Mouse (Mus musculus) CH12.LX (cell line): Measurements from ENCODE around the gene Cryab. TPM values are rescaled to one million over a fixed set of nuclear protein-coding genes. Genes with fewer than 3 reads are reported as not detected.

Experiments used
- DNase-seq: peaks from one replicate; pipeline ENCODE4 v3.0.0-alpha.2; 2013; ENCODE audit errors: extremely low read depth
- H3K27ac ChIP-seq: 2 replicates; pipeline ENCODE4 v1.5.1; 2012; ENCODE audit warnings: low read depth, mild to moderate bottlenecking, control low read depth, moderate library complexity; ENCODE audit not compliant: insufficient read depth
- H3K27me3 ChIP-seq: replicated peaks from 2 replicates; pipeline ENCODE3; 2012; ENCODE audit warnings: inconsistent platforms
- H3K36me3 ChIP-seq, 2 experiments: replicated peaks in 1 of 2; 2 replicates each; pipeline versions ENCODE3 to v1.6.1; 2012; ENCODE audit warnings: inconsistent platforms in 1 of 2, low read length in 1 of 2, mild to moderate bottlenecking in 1 of 2, mixed read lengths in 1 of 2, moderate library complexity in 1 of 2; ENCODE audit not compliant: control insufficient read depth in 1 of 2, insufficient read depth in 1 of 2
- H3K4me1 ChIP-seq, 2 experiments: 2 replicates each; pipeline ENCODE4 v1.6.1; 2012; ENCODE audit warnings: inconsistent platforms in 1 of 2, moderate library complexity in 1 of 2; ENCODE audit not compliant: insufficient read depth in 2 of 2, control insufficient read depth in 1 of 2
- H3K4me2 ChIP-seq: 2 replicates; pipeline ENCODE4 v1.6.1; 2012; ENCODE audit warnings: low read depth, mild to moderate bottlenecking, control low read depth; ENCODE audit not compliant: poor library complexity, insufficient read depth, severe bottlenecking
- H3K4me3 ChIP-seq, 3 experiments: fragments of 150-350 bp in 1 of 3; sonication (generic) in 1 of 3; replicated peaks in 1 of 3; 2 replicates each; pipeline versions ENCODE3 to v1.5.1; 2011 to 2012; ENCODE audit warnings: low read depth in 2 of 3, low read length in 2 of 3, mild to moderate bottlenecking in 2 of 3, moderate library complexity in 2 of 3, control low read depth in 1 of 3, improper control_type of control experiment in 1 of 3, inconsistent platforms in 1 of 3, mixed read lengths in 1 of 3; ENCODE audit not compliant: poor library complexity in 1 of 3
- H3K79me2 ChIP-seq: replicated peaks from 2 replicates; pipeline ENCODE4 v1.6.1; 2012; ENCODE audit warnings: mild to moderate bottlenecking, moderate library complexity; ENCODE audit not compliant: control insufficient read depth, poor library complexity, insufficient read depth, severe bottlenecking; ENCODE audit errors: extremely low read depth
- H3K9ac ChIP-seq: 2 replicates; pipeline ENCODE4 v1.6.1; 2012; ENCODE audit warnings: low read depth, mild to moderate bottlenecking, control low read depth, moderate library complexity; ENCODE audit not compliant: insufficient read depth
- H3K9me3 ChIP-seq: replicated peaks from 2 replicates; pipeline ENCODE3; 2012; ENCODE audit warnings: low read length, inconsistent platforms, mixed read lengths
- CHD1 ChIP-seq: IDR thresholded peaks from 2 replicates; pipeline ENCODE4 v1.6.1; 2012; ENCODE audit warnings: low read depth, low read length, improper control_type of control experiment, inconsistent platforms
- CHD2 ChIP-seq: IDR thresholded peaks from 2 replicates; pipeline ENCODE4 v1.6.1; 2011; ENCODE audit warnings: low read length, improper control_type of control experiment
- ELF1 ChIP-seq: IDR thresholded peaks from 2 replicates; pipeline ENCODE4 v1.6.1; 2014; ENCODE audit warnings: low read depth, mild to moderate bottlenecking, inconsistent platforms, low read length, improper control_type of control experiment
- KAT2A ChIP-seq: IDR thresholded peaks from 2 replicates; pipeline ENCODE4 v1.6.1; 2012; ENCODE audit warnings: low read length, improper control_type of control experiment, inconsistent platforms; ENCODE audit not compliant: insufficient replicate concordance
- MEF2A ChIP-seq: IDR thresholded peaks from 2 replicates; pipeline ENCODE4 v1.6.1; 2014; ENCODE audit warnings: low read depth, mild to moderate bottlenecking, inconsistent platforms, low read length, improper control_type of control experiment, borderline replicate concordance
- MXI1 ChIP-seq: IDR thresholded peaks from 2 replicates; pipeline ENCODE4 v1.6.1; 2011; ENCODE audit warnings: mild to moderate bottlenecking, low read depth, low read length, improper control_type of control experiment
- MYC ChIP-seq: IDR thresholded peaks from 2 replicates; pipeline ENCODE4 v1.6.1; 2011; ENCODE audit warnings: low read depth, mild to moderate bottlenecking, improper control_type of control experiment, low read length
- RAD21 ChIP-seq: IDR thresholded peaks from 2 replicates; pipeline ENCODE4 v1.6.1; 2011; ENCODE audit warnings: low read depth, mild to moderate bottlenecking, low read length, improper control_type of control experiment, moderate library complexity
- SIN3A ChIP-seq: IDR thresholded peaks from 2 replicates; pipeline ENCODE4 v1.6.1; 2012; ENCODE audit warnings: low read length, improper control_type of control experiment, inconsistent platforms
- TBP ChIP-seq: conservative IDR thresholded peaks from 2 replicates; pipeline ENCODE4 v1.6.1; 2011; ENCODE audit warnings: low read depth, low read length, improper control_type of control experiment
- USF2 ChIP-seq: conservative IDR thresholded peaks from 2 replicates; pipeline ENCODE4 v1.6.1; 2011; ENCODE audit warnings: low read depth, low read length, improper control_type of control experiment
- ZC3H11A ChIP-seq: IDR thresholded peaks from 2 replicates; pipeline ENCODE4 v1.6.1; 2012; ENCODE audit warnings: low read depth, mild to moderate bottlenecking, inconsistent platforms, low read length, improper control_type of control experiment
- ZKSCAN1 ChIP-seq: IDR thresholded peaks from 2 replicates; pipeline ENCODE4 v1.6.1; 2012; ENCODE audit warnings: low read depth, inconsistent platforms, low read length, improper control_type of control experiment, borderline replicate concordance
- dilution Hi-C: fragments of 300-500 bp; cut with MboI; formaldehyde crosslinking; loops from 2 replicates; pipeline ENCODE4 v1.14.3; 2020; ENCODE audit warnings: low sequenced_read_pairs; ENCODE audit not compliant: extremely low pct_unique_long_range_greater_than_20kb, extremely low pct_ligation_motif_present
- in situ Hi-C: fragments of 300-500 bp; cut with MboI; formaldehyde crosslinking; loops from 3 replicates; pipeline ENCODE4 v1.14.3; 2019; ENCODE audit warnings: low sequenced_read_pairs, low pct_ligation_motif_present, low pct_unique_long_range_greater_than_20kb, mixed read lengths
- polyA plus RNA-seq: library from polyadenylated mRNA; unstranded; fragments of >175 nt; gene quantifications from 2 replicates; pipeline ENCODE4 v1.2.1, GENCODE M21; 2012; ENCODE audit warnings: low read depth; ENCODE audit not compliant: insufficient read length
- total RNA-seq, 2 experiments: library from RNA; depleted of rRNA; stranded (reverse); fragments of 300-350 nt in 1 of 2; fragments of >200 nt in 1 of 2; gene quantifications; 2 replicates each; pipeline ENCODE4 v1.2.3; 2012 to 2014

The Cryab gene
- total and polyA plus RNA-seq, 3 experiments: not detected

- Histone ChIP-seq H3K79me2 (no peaks in the 10 kb centered on the region), H3K36me3 (no peaks in the 10 kb centered on the region), H3K4me2 (peak within 1 kb of the TSS; percentile 86), H3K27me3 (peaks cover 2% of the 10 kb centered on the region), H3K27ac (no peak within 1 kb of the TSS), H3K9me3 (no peaks in the 10 kb centered on the region), H3K9ac (no peak within 1 kb of the TSS), H3K4me1 (peaks cover 3 to 10% of the 10 kb centered on the region in 2 experiments; a peak in 3 of 4 replicates), H3K4me3 (peak within 1 kb of the TSS in 2 of 3 experiments; percentile 17 to 43)
- DNase-seq: peak; percentile 89
- TF ChIP-seq ELF1 (peak; percentile 12; the same call in 1 of the 2 replicates), MXI1 (peak; percentile 87), TBP (no peak), SIN3A (peak; percentile 83), CHD1 (no peak)
- in situ Hi-C loops: no loop called here
- dilution Hi-C loops: no loop called here
Measured at GRCm38 (mm10) chr9:50738914-50739870, 11.9 kb upstream of the Cryab start, which contains the start of gene Dixdc1. Gene Dixdc1 (minus strand): TSS chr9:50739517.

GRCm38 (mm10) chr9:50740867-50741784 is 10.0 kb upstream of the Cryab start:
- Histone ChIP-seq H3K4me3 (no peak overlapping the region), H3K27me3 (peaks cover under 1% of the 10 kb centered on the region), H3K4me2 (no peak overlapping the region), H3K9ac (no peak overlapping the region), H3K79me2 (no peaks in the 10 kb centered on the region), H3K9me3 (no peaks in the 10 kb centered on the region), H3K27ac (no peak overlapping the region), H3K4me1 (peaks cover 3 to 10% of the 10 kb centered on the region in 2 experiments; a peak in 3 of 4 replicates), H3K36me3 (no peaks in the 10 kb centered on the region)
- dilution Hi-C loops (no loop called here), in situ Hi-C loops (no loop called here)
- TF ChIP-seq ZC3H11A (no peak), CHD2 (no peak), MYC (no peak), USF2 (no peak), MEF2A (no peak), RAD21 (no peak), ZKSCAN1 (no peak), TBP (no peak), KAT2A (no peak)
- DNase-seq: no peak
